Mouse (Mus musculus): ENCODE data around the gene Gab2.

- no peak for TF ChIP-seq SIN3A (IDR thresholded peaks at IDR 0.05; ENCODE audit: low read length)
- no peak for TF ChIP-seq RCOR1 (conservative IDR thresholded peaks at IDR 0.05; ENCODE audit: low read depth, low read length)
- no peak for TF ChIP-seq HCFC1 (IDR thresholded peaks at IDR 0.05; ENCODE audit: low read depth, low read length)
- no peak for TF ChIP-seq CTCF (conservative IDR thresholded peaks at IDR 0.05 in 1 of 2, IDR thresholded peaks at IDR 0.05 in 1 of 2; ENCODE audit: low read depth in 2 of 2, low read length in 2 of 2)
Measured at GRCm38 (mm10) chr7:97348836-97349235, 267.4 kb downstream of the Gab2 start.
